Mouse (Mus musculus) 3T3-L1 (cell line): ENCODE measurements at regions not wholly inside any gene's neighbourhood (a gene's known extent, or its start where the extent isn't known, plus 50 kb on each side); places are given as distances from the start of the nearest gene placed in this dataset.

Source experiments
- DNase-seq: peaks from one replicate; pipeline ENCODE4 v3.0.0-alpha.2; 2015; ENCODE audit warnings: low read depth, low spot score

DNA sequence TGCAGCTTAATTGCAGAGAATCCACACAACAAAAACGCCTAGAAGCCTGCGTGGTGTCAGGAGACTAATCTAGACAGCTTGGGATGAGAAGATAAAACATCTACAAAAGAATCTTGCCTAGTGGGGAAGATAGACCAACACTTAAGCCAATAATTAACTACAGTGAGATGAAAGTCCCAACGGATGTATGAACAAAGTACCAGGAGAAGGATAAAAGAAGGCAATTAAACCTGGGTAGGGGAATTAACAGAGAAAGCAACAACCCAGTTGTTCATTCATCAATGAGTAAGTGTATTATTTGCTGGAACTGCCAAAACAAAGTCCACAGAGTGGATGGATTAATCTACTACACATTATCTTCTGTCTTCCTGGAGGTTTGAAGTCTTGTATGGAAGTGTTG is 99.8 kb downstream of the Olfm4 start:
- no peak for DNase-seq

DNA sequence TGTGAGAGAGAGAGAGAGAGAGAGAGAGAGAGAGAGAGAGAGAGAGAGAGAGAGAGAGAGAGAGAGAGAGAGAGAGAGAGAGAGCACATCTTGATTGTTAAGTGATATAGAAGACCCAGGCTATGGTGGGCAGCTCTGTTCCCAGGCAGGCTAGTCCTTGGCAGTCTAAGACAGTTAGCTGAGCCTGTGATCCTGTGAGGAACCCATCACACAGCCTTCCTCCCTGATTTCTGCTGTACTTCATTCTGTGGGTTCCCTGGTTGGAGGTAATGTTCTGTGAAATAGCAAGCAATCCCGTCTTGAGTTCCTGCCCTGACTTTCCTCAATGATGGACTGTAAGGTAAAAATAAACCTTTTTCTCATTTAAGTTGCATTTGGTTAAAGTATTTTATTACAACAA is 113.4 kb downstream of the Olfm4 start:
- DNase-seq, result no peak

DNA sequence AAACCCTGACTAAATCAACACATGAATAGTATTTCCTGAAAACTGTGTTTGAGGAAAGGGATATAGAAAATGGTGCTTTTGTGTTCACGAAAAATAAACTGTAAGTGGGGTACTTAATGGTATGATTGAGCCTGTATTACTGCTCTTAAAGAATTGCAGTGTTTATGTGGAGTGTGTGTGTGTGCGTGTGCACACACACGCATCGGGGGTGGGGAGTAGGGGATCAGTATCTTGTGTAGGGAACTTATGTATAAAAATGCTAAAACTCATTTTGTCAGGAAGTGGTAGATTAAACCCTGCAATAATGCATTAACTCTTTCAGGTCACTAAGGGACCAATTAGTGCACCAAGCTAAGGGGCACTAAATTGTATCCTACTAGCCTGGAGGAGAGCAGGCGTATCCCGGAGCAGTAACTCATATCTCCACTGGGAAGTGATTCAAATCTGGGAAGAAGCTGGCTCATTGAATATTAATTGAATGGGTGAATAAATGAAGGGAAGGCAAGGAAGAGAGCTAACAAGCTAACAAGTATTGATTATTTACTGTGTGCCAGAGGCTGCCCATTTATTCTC is 129.3 kb downstream of the Olfm4 start:
- no peak for DNase-seq

DNA sequence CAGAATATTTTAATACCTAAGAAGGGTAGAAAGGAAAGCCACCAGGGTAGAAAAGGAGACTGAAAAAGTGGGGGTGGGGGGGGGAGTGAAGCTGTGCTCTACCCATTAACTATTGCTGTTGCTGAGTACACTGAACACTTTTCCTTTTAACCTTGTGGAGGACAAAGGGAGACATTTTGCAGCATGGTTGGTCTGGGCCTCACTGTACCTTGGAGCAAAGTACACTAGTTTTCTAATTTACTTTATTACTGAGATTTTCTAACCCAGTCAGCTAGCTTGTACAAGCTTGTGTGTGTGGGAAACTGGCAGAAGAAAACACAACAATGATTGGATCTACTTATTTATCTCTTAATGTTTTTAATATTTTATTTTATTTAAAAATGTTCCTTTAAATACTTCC is 130.4 kb downstream of the Olfm4 start:
- no peak for DNase-seq

GRCm38 (mm10) chr14:80125156-80125555 is 141.3 kb downstream of the Olfm4 start:
- no peak for DNase-seq

- no peak for DNase-seq
Measured at GRCm38 (mm10) chr14:80128181-80128580, 144.3 kb downstream of the Olfm4 start.

DNA sequence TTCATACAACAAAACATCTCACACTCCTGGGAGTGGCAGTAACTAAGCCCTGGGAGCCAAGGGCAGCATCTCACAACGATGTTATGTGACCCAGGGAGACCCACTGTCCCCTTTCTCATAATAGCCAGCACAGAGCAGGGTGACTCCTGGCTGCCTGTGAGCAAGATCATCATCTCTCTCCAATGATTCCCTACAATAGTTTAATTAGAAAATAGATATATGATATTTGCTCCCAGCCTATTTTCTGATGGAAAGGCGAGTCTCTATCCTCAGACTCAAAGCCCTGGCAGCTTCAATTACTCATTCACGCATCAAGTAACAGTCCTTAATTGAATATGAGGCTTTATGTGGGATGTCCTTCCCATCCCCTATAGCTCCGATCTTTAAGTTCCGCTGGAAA is 153.7 kb downstream of the Olfm4 start:
- no peak for DNase-seq

DNA sequence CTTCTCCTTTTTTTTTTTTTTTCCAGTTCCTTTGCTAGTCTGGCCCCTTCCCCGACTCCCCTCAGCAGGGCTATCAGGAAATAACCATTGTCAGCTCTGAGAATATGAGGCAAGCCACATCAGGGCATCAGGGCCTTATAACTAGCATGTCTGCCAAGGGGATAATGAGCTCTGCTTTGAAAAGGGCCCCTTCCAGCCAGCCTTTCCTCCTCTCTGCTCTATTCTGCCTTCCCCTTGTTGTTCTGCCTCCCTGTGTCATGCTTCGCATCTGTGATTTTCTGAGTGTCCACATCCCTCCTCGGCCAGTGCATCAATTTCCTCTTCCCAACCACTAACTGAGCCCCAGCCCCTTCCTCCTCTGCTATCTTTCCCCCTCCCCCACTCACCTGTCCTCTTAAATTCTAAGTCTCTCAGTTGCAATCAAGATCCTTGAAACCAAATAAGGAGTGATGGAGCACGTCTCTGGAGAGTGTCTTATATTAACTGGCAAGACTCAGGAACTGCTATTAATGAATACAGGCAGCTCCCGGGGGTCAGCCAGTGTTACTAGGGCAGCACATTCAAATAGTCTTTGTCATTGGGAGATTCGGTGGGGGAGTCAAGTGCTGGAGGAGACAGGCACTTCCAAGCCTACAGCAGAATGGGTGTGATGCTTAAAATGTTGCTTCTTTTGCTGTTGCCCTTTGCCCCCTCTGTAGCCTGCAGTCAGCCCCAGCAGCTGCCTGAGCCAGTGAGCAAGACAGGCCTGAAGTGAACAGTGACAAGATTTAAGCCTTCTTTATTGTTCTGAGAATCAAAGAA is 155.3 kb downstream of the Olfm4 start:
- no peak for DNase-seq

DNA sequence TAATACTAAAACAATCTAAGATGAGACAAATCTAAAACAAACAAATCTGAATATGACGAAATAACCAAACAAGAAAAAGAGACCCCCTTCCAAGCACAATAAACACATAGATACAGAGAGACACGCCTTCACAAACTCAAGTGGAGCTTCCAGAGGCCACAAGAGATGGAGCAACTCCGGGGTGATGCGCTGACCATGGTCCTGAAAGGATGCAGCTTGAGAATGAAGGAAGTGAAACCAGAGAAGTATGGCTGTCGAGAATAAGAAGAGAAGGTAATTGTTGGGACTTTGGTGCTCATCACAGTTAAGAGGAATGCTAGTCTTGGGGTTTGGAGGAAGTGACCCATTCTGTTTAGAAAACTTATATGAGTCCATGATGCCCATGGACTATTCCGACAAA is 173.1 kb downstream of the Olfm4 start:
- DNase-seq, result peak; percentile 21

- DNase-seq, result no peak
Measured at GRCm38 (mm10) chr14:80169211-80169610, 185.3 kb downstream of the Olfm4 start.

DNA sequence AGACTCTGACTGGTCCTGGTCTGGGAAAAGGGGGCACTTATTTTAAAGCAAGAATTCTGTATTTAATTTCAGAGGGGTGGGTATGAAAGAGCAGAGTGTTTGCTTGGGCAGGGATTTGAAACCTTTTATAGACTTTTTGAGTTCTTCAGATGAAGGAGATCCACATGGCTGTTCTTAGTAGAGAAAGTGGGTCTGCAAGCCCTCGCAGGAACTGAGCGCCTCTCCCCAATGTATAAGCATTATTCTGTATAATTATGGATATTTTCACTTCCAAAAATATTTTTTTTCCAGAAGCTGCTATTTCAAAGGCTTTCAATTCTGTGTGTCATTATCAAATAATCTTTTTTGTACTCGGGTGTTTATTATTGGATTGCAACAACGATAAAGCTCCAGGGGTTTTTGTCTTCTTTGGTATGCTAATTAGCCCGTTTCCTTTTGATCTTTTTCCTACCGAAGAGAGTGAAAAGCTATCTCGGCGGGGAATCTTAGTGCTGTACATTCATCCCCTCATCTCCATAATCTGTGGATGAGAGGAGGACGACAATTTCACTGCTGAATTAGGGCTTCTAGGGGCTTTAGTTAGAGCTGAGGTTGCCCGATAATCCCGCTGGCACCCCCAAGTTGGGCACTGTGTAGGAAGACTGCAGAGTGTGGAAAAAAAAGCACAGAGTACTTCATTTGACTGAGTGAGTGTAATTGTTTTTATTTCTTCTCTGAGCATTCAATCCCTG is 186.7 kb downstream of the Olfm4 start:
- DNase-seq, result no peak

DNA sequence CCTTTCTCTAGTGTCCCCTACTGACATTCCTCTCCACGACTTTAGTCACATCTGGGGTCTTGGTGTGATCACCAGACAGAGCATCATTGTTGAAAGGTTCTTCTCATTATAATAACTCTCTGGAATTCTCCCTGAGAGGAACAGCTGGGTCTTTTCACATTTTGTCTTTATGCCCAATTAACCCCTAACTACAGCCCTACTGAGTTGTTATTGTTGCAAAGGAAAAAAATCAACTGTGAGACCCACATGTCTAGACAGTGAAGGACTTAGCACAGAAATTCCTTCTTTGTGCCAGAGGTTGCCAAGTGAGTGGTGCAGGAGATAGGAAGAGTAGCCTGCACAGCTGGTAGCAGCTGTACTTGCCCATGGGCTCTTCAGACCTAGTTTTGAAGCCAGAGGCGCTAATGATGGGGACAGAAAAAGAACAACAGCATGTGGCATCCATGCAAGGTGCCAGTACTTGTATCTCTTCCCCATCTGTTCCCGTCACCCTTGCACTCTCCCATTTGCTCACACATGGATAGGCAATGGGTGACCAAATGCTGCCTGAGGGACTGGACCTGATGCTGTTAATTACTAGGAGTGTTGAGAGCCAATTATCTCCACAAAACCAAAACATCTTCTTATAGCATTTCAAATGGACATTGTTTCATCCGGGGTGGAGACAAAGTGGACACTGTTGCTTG is 189.1 kb downstream of the Olfm4 start:
- no peak for DNase-seq

GRCm38 (mm10) chr14:80176464-80176863 is 192.6 kb downstream of the Olfm4 start:
- no peak for DNase-seq

DNA sequence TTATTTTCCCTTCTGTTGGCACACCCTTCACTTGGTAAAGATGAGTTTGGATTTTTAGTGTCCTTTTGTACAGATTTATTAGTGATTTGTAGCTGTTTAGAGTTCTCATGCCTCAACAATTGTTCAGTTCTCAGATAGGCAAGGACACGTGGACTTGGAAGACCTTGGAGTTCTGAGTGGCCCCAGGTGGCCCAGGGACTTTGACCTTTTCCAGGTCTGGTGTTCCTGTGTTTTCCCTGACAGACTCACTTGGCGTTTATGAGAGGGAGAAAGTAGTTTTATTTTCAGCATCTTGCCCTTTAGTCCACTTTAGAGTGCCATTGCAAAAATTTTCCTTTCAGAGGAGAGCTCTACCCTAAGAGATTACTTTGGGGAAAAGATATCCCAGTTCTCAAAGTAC is 211.2 kb downstream of the Olfm4 start:
- DNase-seq, result no peak

DNA sequence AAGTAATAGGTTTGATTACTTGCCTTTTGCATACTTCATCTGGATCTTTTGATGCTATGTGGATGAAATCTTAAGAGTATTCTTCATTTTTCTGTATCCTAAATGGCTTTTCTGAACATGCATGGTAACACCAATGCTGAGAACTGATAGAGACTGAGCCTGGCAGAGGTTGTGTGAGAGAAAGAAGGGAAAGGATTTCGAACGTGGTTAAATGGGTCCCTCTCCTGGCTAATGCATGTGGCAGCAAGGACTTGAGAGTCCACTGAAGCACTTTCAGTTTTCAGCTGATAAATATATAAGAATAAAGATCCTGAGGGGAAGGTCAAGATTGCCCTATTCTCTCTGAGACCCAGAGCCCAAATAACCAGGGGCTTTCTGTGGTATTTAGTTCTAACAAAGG is 229.0 kb downstream of the Olfm4 start:
- DNase-seq, result no peak

- DNase-seq, result no peak
Measured at GRCm38 (mm10) chr14:80213666-80214065, 229.8 kb downstream of the Olfm4 start.

DNA sequence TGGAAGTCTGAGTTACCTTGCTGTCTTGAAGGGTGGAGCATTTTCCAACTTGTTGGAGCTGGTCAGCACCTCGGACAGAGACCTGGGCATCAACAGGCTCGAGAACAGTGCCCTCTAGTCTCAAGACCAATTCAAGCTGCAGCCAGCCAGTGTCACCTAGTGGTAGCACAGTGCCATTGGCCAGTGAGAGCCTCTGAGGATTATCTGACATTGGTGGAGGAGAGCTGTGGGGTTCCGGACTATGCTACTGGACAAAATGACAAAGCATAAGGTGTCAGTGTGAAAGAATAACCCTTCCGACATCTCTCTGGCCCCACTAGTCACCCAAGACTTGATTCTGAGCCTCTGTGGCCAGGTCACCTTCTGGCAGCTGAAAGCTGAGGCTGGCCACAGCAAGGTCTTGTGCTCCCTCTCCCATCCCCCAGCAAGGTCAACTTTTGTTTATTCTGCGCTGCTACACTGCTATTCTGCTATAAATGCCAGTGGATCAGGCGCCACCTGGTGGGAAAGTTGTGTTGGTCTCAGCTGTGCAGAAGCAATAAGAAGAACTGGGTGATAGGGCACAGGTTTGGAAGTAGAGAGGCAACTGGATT is 232.2 kb downstream of the Olfm4 start:
- DNase-seq, result peak; percentile 58

- no peak for DNase-seq
Measured at GRCm38 (mm10) chr14:80232066-80232465, 248.2 kb downstream of the Olfm4 start.

DNA sequence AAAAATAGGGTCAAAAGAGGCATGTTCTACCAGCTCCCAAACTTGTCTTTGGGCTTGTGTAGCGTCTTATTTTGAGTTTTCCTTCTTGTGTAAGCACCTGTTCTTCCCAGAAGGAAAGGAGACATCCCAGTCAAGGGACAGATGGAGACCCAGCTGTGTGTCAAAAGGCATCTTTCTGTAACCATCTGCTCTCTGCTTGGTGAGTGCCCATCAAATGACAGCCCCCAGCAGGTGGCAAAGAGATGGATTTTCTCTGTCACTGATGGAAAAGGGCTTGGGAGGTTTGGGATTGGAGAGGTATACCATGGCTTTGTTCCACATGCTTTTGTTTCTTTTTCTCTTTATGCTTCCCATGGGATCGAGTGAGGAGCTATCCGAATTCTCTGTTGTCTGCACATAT is 249.1 kb downstream of the Olfm4 start:
- DNase-seq, result no peak

DNA sequence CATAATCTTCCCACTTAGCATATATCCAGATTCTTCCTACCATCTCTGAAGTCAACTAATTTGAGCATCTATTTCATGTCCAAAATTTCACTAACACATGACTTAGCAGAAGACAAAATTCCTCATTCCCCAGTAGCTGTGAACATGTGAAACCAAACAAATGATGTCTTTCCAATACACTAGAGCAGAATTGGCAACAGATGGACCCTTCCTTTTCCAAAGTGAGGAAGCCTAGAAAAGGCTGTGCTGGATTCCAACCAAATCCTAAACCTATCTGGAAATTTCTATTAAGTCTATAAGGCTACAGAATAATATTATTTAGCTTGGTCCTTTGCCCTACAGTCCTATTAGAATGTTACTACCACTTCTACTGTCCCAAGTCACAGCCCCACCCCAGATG is 253.3 kb downstream of the Olfm4 start:
- no peak for DNase-seq

- DNase-seq, result no peak
Measured at GRCm38 (mm10) chr14:80237552-80237951, 253.7 kb downstream of the Olfm4 start.
